Mouse (Mus musculus): ENCODE data around the gene Ptpn3.

DNA sequence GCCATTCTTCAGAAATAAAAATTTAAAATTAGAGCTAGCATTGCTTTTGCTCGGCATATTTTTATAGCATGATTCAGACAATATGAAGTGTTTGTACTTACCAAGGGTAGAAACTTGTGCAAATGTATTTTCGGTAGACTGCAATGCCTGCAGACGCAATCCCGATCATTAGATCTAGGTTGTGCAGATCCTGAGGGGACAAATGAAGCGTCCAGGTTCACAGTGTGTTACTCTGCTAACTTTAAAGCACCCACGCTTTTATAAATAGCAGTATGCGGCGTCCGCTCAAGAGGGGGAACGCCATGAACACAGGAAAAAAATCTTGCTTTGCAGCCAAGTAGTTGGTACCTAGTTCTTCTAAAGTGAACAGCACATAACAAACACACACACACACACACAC, 56.8 kb downstream of the Ptpn3 start:
- TF ChIP-seq CTCF (IDR thresholded peaks at IDR 0.05; ENCODE audit: extremely low read depth, insufficient read length, insufficient replicate concordance, low read depth, low read length) (no peak), POLR2A (IDR thresholded peaks at IDR 0.05; ENCODE audit: low read depth, low read length) (no peak)
